Mouse (Mus musculus): ENCODE data around the gene Rab4a.

- TF ChIP-seq CTCF (IDR thresholded peaks at IDR 0.05; ENCODE audit: insufficient read depth, low read depth, low read length): no peak
- TF ChIP-seq POLR2A (IDR thresholded peaks at IDR 0.05; ENCODE audit: insufficient read depth, low read depth, low read length): no peak
These were observed 1.2 kb downstream of the Rab4a start for GRCm38 (mm10) chr8:123807024-123807431.

All from olfactory bulb, adult 2 months (tissue).